Mouse (Mus musculus) embryonic facial prominence, embryonic 11.5 days (tissue): Measurements from ENCODE around the gene Steap1. TPM values are rescaled to one million over a fixed set of nuclear protein-coding genes. Genes with fewer than 3 reads are reported as not detected.

Source experiments
- ATAC-seq: fragments of 200-750 bp; cut with Nextera tagmentation; replicated peaks from 2 replicates; pipeline ENCODE4 v1.8.0; 2017; ENCODE audit warnings: low read depth; ENCODE audit not compliant: insufficient number of reproducible peaks, low FRiP score, low TSS enrichment
- DNase-seq: peaks from one replicate; pipeline ENCODE4 v3.0.0-alpha.2; 2015; ENCODE audit warnings: low spot score
- H3K27ac ChIP-seq: fragments of 300-500 bp; sonication (generic); replicated peaks from 2 replicates; pipeline ENCODE4 v1.5.1; 2014; ENCODE audit warnings: mild to moderate bottlenecking, low read depth, low read length, control low read depth
- H3K27me3 ChIP-seq: fragments of 300-500 bp; sonication (generic); 2 replicates; pipeline ENCODE4 v1.6.1; 2014; ENCODE audit warnings: mild to moderate bottlenecking, low read length, moderate library complexity, mixed read lengths; ENCODE audit not compliant: control insufficient read depth, insufficient read depth
- H3K36me3 ChIP-seq: fragments of 300-500 bp; sonication (generic); replicated peaks from 2 replicates; pipeline ENCODE4 v1.6.1; 2014; ENCODE audit warnings: low read depth, mild to moderate bottlenecking, low read length, moderate library complexity, mixed read lengths; ENCODE audit not compliant: control insufficient read depth, insufficient read depth
- H3K4me1 ChIP-seq: fragments of 300-500 bp; sonication (generic); 2 replicates; pipeline ENCODE4 v1.6.1; 2014; ENCODE audit warnings: low read length, mixed read lengths; ENCODE audit not compliant: control insufficient read depth, insufficient read depth
- H3K4me2 ChIP-seq: fragments of 300-500 bp; sonication (generic); 2 replicates; pipeline ENCODE4 v1.6.1; 2014; ENCODE audit warnings: low read depth, mild to moderate bottlenecking, control low read depth, low read length, moderate library complexity
- H3K4me3 ChIP-seq: fragments of 300-500 bp; sonication (generic); 2 replicates; pipeline ENCODE4 v1.5.1; 2014; ENCODE audit warnings: low read depth, low read length, control low read depth
- H3K9ac ChIP-seq: fragments of 300-500 bp; sonication (generic); replicated peaks from 2 replicates; pipeline ENCODE4 v1.6.1; 2014; ENCODE audit warnings: mild to moderate bottlenecking, control low read depth, low read length
- H3K9me3 ChIP-seq: fragments of 300-500 bp; sonication (generic); replicated peaks from 2 replicates; pipeline ENCODE4 v1.6.1; 2016; ENCODE audit warnings: mild to moderate bottlenecking, low read length, inconsistent platforms, mixed read lengths; ENCODE audit not compliant: control insufficient read depth
- WGBS: fragments of 180-500 bp; shearing (Covaris S2); extraction: QIAGEN DNeasy Blood & Tissue Kit; methylation state at CpG from one replicate; pipeline ENCODE4 v1.1.7; 2014; 5-methylcytosine and 5-hydroxymethylcytosine counted together
- polyA plus RNA-seq: library from polyadenylated mRNA; unstranded; fragments of >200 nt; fragmentation: Nextera tagmentation; extraction: Ambion mirVana; gene quantifications from 2 replicates; pipeline ENCODE4 v1.2.1, GENCODE M21; 2014

The Steap1 gene
- polyA plus RNA-seq, result 3.9 and 5.5 TPM in 2 replicates

DNA sequence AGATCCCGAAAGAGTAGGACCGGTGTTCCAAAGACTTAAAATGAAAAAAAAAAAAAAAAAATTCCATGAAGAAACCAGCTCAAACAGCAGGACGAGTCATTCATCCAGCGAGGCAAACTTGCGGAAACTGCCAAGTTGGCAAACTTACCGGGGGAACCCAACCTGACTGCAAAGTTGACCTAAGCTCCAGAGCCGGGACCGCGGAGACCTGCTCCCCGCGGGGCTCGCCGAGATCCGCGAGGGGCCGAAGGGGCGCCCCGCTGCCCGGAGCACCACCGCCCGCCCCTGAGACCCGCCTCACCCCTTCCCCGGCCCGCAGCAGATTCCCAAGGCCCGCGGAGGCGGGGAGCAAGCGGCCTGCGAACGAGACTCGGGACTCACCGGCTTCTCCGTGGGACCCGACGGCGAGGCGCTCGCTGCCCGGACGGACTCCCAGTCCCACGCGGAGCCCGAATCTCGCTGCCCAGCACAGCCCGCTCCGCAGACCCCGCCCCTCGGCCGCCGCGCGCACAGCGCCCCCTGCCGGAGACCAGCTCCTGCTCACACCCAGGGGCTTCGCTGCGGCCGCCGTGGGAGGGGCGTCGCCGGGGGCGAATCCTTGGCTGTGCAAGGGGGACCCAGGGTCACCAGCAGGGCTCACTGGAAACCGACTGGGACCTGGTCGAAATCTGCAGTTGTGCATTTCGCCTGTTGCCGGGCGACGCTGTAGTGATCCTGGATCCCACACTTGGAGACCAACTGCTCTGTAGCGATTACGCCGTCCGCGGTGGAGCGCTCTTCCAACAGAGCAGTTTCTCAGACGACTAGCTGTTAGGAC, at the start of gene Steap1:
Steap1 (minus strand) TSS at position 461 of the 817 bp plus-strand sequence.
- peak within 1 kb of the TSS; percentile 92 for H3K4me2 ChIP-seq
- peak; percentile 87 for DNase-seq
- H3K9me3 ChIP-seq, result no peaks in the 10 kb centered on the region
- peak within 1 kb of the TSS; percentile 58 for H3K4me3 ChIP-seq
- no peaks in the 10 kb centered on the region for H3K36me3 ChIP-seq
- no peaks in the 10 kb centered on the region for H3K4me1 ChIP-seq
- no peaks in the 10 kb centered on the region for H3K27me3 ChIP-seq
- under 1% methylated on average over 74 of the region's 75 CpGs for WGBS
- H3K27ac ChIP-seq, result no peak within 1 kb of the TSS
- ATAC-seq, result peak; percentile 95
- H3K9ac ChIP-seq, result peak within 1 kb of the TSS; percentile 65

DNA sequence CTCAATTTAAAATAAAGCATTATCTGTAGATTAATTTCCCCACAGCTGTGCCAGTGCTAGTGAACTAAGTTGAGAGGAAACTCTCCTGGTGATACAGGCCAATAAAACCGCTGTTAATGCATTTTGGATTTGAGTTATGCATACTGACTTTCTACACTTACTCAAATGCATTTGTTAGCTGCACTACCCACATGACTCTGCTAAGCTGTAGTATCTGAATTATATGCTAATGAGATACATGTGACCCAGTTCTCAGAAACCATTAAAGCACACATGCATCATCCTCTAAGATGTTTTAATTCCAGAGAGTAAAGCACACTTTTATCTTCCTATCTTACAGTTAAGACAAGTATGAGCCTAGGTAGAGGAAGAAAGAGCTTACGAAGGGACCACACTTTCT, 38.0 kb upstream of the Steap1 start:
- Histone ChIP-seq H3K9me3 (no peaks in the 10 kb centered on the region), H3K36me3 (no peaks in the 10 kb centered on the region), H3K9ac (no peak overlapping the region), H3K4me1 (no peaks in the 10 kb centered on the region), H3K27me3 (no peaks in the 10 kb centered on the region), H3K27ac (no peak overlapping the region), H3K4me3 (no peak overlapping the region), H3K4me2 (no peak overlapping the region)
- 90% methylated on average over 2 of the region's 2 CpGs for WGBS
- DNase-seq, result no peak
- no peak for ATAC-seq

DNA sequence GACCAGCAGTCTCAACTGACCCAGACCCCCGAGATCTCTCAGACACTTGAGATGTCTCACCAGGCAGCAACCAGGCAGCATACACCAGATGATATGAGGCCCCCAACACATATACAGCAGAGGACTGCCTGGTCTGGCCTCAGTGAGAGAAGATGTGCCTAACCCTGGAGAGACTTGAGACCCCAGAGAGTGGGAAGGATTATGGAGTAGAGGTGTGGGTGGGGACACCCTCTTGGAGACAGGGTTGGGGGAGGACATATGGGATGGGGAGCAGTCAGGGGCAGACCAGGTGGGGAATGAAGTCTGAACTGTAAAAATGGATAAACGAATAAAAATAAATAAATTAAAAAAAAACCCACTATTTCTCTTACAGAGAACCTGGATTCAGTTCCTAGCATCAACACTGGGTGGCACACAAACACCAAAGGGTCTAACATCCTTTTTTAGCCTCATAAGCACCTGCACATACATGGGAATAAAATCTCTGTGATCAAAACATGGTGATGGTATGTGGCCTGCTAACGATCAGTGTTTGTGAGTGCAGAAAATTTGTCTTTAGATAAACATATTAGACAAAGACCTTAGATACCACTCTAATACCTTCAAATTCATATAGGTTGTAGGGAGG, 7.4 kb upstream of the Steap1 start:
- WGBS, result 70% methylated on average over 3 of the region's 3 CpGs
- DNase-seq, result no peak

DNA sequence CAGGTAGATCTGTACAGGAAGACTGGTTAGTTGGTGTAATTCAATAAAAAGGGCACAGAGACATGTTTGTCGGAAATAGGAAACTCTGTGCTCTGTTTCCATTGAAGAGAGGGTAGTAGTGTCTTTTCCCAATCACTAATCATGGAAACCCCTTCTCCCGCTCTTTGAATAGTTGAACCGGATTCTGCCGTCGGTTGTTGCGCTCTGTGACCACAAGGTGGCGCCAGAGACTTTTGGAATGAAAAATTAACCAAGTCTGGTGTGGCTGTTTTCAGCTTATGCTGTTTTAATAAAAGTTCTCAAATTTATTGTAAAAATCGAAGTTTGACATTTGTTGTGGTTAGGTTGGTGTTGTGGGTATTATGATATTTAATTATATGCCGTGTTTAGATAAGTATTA, 5.9 kb upstream of the Steap1 start:
- DNase-seq, result peak; percentile 84
- 2% methylated on average over 9 of the region's 9 CpGs for WGBS

More for the DNA sequence above, 7.4 kb upstream of the Steap1 start:
- Histone ChIP-seq H3K9ac (no peak overlapping the region), H3K4me1 (no peaks in the 10 kb centered on the region), H3K36me3 (no peaks in the 10 kb centered on the region), H3K27me3 (no peaks in the 10 kb centered on the region), H3K9me3 (no peaks in the 10 kb centered on the region), H3K4me3 (no peak overlapping the region), H3K4me2 (no peak overlapping the region), H3K27ac (no peak overlapping the region)
- no peak for ATAC-seq

DNA sequence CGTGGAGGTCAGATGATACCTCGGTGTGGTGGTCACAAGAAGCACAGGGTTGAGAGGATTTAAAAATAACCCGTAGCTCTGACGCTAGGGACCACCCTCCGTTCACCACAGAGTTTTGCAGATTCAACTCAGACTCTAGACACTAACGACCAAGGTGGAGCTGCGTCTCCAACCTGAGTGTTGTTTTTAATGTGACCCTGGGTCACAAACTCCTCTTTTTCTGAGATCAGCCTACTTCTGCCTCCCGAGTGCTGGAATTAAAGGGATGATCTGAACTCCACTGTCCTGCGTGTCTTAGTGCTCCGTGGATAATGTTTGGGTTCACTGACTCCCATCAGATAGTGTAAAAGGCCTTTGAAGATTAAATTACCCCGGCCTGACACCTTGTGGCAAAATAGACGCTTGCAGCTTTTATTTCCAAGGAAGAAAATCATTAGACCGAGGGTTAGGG, 671 bp upstream of the Steap1 start:
- peak overlapping the region; percentile 65 for H3K9ac ChIP-seq
- DNase-seq, result peak; percentile 72
- peak overlapping the region; percentile 92 for H3K4me2 ChIP-seq
- H3K27me3 ChIP-seq, result no peaks in the 10 kb centered on the region
- H3K36me3 ChIP-seq, result no peaks in the 10 kb centered on the region
- peak; percentile 64 for ATAC-seq
- H3K9me3 ChIP-seq, result no peaks in the 10 kb centered on the region
- WGBS, result 1% methylated on average over 13 of the region's 13 CpGs
- H3K27ac ChIP-seq, result no peak overlapping the region
- peak overlapping the region; percentile 58 for H3K4me3 ChIP-seq
- H3K4me1 ChIP-seq, result no peaks in the 10 kb centered on the region

More for the DNA sequence above, 5.9 kb upstream of the Steap1 start:
- no peak overlapping the region for H3K27ac ChIP-seq
- H3K9me3 ChIP-seq, result no peaks in the 10 kb centered on the region
- no peaks in the 10 kb centered on the region for H3K4me1 ChIP-seq
- H3K4me2 ChIP-seq, result no peak overlapping the region
- H3K4me3 ChIP-seq, result no peak overlapping the region
- H3K27me3 ChIP-seq, result no peaks in the 10 kb centered on the region
- no peak for ATAC-seq
- no peak overlapping the region for H3K9ac ChIP-seq
- no peaks in the 10 kb centered on the region for H3K36me3 ChIP-seq

DNA sequence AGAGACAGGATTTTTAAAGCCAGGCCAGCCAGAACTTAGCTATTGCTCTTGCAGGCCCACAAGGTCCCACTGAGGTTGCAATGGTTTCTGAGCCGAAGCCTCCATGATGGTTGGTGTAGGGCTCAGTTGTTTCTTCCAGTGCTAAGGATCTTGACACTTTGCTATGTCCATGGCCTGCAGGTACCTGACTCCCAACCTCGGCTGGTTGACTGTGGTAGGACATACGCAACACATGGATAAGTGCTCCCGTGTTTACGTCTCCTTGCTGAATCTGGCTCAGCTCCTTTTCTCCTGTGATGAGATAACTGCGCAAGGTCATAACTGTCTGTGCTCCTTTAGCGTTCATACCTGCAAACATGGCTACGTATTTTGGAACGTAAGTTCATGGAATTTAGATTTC, 14.7 kb downstream of the Steap1 start:
- Histone ChIP-seq H3K36me3 (no peaks in the 10 kb centered on the region), H3K27me3 (no peaks in the 10 kb centered on the region), H3K9me3 (no peaks in the 10 kb centered on the region), H3K4me3 (no peak overlapping the region), H3K4me2 (no peak overlapping the region), H3K27ac (no peak overlapping the region), H3K4me1 (no peaks in the 10 kb centered on the region), H3K9ac (no peak overlapping the region)
- DNase-seq, result no peak
- 96% methylated on average over 9 of the region's 9 CpGs for WGBS
- ATAC-seq, result no peak

DNA sequence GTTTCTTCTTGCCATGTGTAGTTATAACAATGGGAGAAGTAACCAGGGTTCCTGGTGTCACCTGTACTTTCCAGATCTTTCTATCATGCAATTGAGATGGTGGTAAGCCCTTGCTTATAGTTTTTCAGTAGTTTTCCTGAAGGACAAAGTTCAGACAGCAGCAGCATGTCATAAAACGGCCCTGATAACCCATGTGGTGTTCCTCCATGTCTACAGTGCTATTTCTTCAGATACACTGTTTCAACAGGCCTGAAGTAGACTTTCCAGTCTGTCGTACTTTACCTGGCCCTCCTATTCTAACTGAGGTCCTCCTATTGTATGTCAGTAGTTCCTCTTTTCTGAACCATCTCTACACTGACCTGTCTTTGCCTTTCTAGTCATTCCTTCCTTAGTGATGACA, 16.3 kb downstream of the Steap1 start:
- WGBS, result 78% methylated on average over 2 of the region's 2 CpGs
- DNase-seq, result no peak
- H3K9ac ChIP-seq, result no peak overlapping the region
- H3K4me1 ChIP-seq, result no peaks in the 10 kb centered on the region
- no peak for ATAC-seq
- H3K4me3 ChIP-seq, result no peak overlapping the region
- H3K9me3 ChIP-seq, result no peaks in the 10 kb centered on the region
- H3K27ac ChIP-seq, result no peak overlapping the region
- H3K36me3 ChIP-seq, result no peaks in the 10 kb centered on the region
- no peaks in the 10 kb centered on the region for H3K27me3 ChIP-seq
- H3K4me2 ChIP-seq, result no peak overlapping the region

DNA sequence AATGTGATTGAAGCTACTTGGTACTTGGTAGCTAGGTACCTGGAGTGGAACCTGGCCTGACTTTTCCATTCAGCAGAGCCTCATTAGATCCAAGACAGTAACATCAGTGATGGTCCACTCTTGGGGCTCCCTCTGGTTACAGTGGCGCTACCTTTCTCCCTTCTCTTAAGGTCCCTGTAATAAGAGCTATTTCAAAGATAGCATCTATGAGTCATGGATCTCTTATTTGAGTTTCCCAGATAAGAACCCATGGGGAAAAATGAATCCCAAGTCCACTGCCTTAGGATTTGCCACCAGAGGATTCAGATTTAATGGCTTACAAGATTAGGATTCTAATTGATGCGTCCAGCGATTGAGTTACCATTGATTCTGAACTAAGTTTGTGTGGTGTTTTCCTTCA, 16.9 kb downstream of the Steap1 start:
- no peaks in the 10 kb centered on the region for H3K4me1 ChIP-seq
- ATAC-seq, result no peak
- no peak overlapping the region for H3K9ac ChIP-seq
- no peaks in the 10 kb centered on the region for H3K27me3 ChIP-seq
- no peak overlapping the region for H3K4me3 ChIP-seq
- no peak for DNase-seq
- H3K4me2 ChIP-seq, result no peak overlapping the region
- no peak overlapping the region for H3K27ac ChIP-seq
- H3K9me3 ChIP-seq, result no peaks in the 10 kb centered on the region
- H3K36me3 ChIP-seq, result no peaks in the 10 kb centered on the region
- WGBS, result 96% methylated on average over 3 of the region's 3 CpGs
